11 mouse cellular contexts compared by ENCODE assay signal in genomic region chr13:109278504-109278912, GRCm38 (mm10).
DNase-seq lines count a peak whose midpoint lies in the region; ATAC-seq lines count a peak whose summit lies in the region.
"Had no signal": no experiment of that assay in that cellular context is flagged by ENCODE, and none has a peak within 500 bp of the region (broad histone marks: within the 10 kb centered on the region; RNA-seq: fewer than 3 reads in every experiment).

No protein-coding gene starts in this region.

- WGBS in heart, embryonic 15.5 days: 49% methylated on average over 10 of the region's 10 CpGs
- WGBS in limb, embryonic 13.5 days: 31% methylated on average over 10 of the region's 10 CpGs

- H3K9ac ChIP-seq in heart, embryonic 15.5 days: 0 out of 2 replicates have a peak overlapping the region, but pooled peaks have one; percentile 21
- H3K9ac ChIP-seq in limb, embryonic 13.5 days: no peak overlapping the region
- H3K9ac ChIP-seq: embryonic facial prominence, embryonic 12.5 days had no signal

- H3K4me1 ChIP-seq in heart, embryonic 15.5 days (replicated peaks): peaks cover 4% of the 10 kb centered on the region
- H3K4me1 ChIP-seq in limb, embryonic 13.5 days: peaks cover 10% of the 10 kb centered on the region

- H3K9me3 ChIP-seq in heart, embryonic 15.5 days (replicated peaks): peaks cover 5% of the 10 kb centered on the region
- peaks cover 9% of the 10 kb centered on the region; the same call in 1 of the 2 replicates for H3K9me3 ChIP-seq in limb, embryonic 13.5 days

- H3K4me2 ChIP-seq in heart, embryonic 15.5 days: peak overlapping the region; percentile 26; the same call in 1 of the 2 replicates
- peak overlapping the region; percentile 38; the same call in 1 of the 2 replicates for H3K4me2 ChIP-seq in limb, embryonic 13.5 days (replicated peaks)
- H3K4me2 ChIP-seq: embryonic facial prominence, embryonic 12.5 days had no signal

- H3K36me3 ChIP-seq in heart, embryonic 15.5 days: no peaks in the 10 kb centered on the region
- H3K36me3 ChIP-seq in limb, embryonic 13.5 days: no peaks in the 10 kb centered on the region
- H3K36me3 ChIP-seq: embryonic facial prominence, embryonic 12.5 days had no signal

- no peak overlapping the region for H3K4me3 ChIP-seq in heart, embryonic 15.5 days
- no peak overlapping the region for H3K4me3 ChIP-seq in limb, embryonic 13.5 days
- H3K4me3 ChIP-seq: embryonic facial prominence, embryonic 12.5 days had no signal

- no peaks in the 10 kb centered on the region for H3K27me3 ChIP-seq in heart, embryonic 15.5 days
- no peaks in the 10 kb centered on the region for H3K27me3 ChIP-seq in limb, embryonic 13.5 days
- H3K27me3 ChIP-seq: embryonic facial prominence, embryonic 12.5 days had no signal

- no peak overlapping the region for H3K27ac ChIP-seq in heart, embryonic 15.5 days
- no peak overlapping the region for H3K27ac ChIP-seq in limb, embryonic 13.5 days
- H3K27ac ChIP-seq: embryonic facial prominence, embryonic 12.5 days had no signal

- DNase-seq in heart, adult 18-20 months: no peak
- DNase-seq in right cerebral cortex, postnatal 36 days (ENCODE audit: low spot score in 2 of 2): peak; percentile 16 to 61
- no peak for DNase-seq in right cerebral cortex, postnatal 25 days
- peak; percentile 8 for DNase-seq in yolk sac, embryonic 10.5 days (ENCODE audit: low spot score)
- DNase-seq in layer of hippocampus, adult 8-10 months (ENCODE audit: low spot score in 2 of 2): no peak
- DNase-seq in kidney, adult 18-20 months: no peak
- DNase-seq: kidney, postnatal 36 days; thymus, postnatal 36 days had no signal

- ATAC-seq in heart, embryonic 15.5 days (replicated peaks; ENCODE audit: insufficient number of reproducible peaks, insufficient read depth, low FRiP score, low read depth): no peak
- ATAC-seq in limb, embryonic 13.5 days (ENCODE audit: low FRiP score, low read depth): no peak

Comparison
In these comparisons a context has a peak if more than half of its experiments do, and no peak if none do; other contexts are left out.
1. DNase-seq: peak in right cerebral cortex, postnatal 36 days (2 of 2) and yolk sac, embryonic 10.5 days (single experiment); none in heart, adult 18-20 months (0 of 2), right cerebral cortex, postnatal 25 days (single experiment), layer of hippocampus, adult 8-10 months (0 of 2) and kidney, adult 18-20 months (single experiment).